Mouse (Mus musculus) monocyte, adult 5-6 weeks (primary cell): Measurements from ENCODE around the gene Fpr2. TPM values are rescaled to one million over a fixed set of nuclear protein-coding genes. Genes with fewer than 3 reads are reported as not detected.
A peak's percentile ranks its signal among the peaks of the same experiment; 100 is the strongest.
"Not testable (repeated sequence)": the region's sequence is repeated elsewhere in the genome, so short reads cannot be mapped to it uniquely, and the experiment has no call there.

Experiments
- ATAC-seq: fragments of 153-309, 156-312 bp; replicated peaks from 2 replicates; pipeline ENCODE4 v1.8.0; 2017; ENCODE audit warnings: mild to moderate bottlenecking; ENCODE audit not compliant: low TSS enrichment, insufficient number of reproducible peaks, severe bottlenecking, poor library complexity, low FRiP score
- total RNA-seq: library from RNA; stranded (forward); fragments of 200-1000, 200-491, 200-594 nt; gene quantifications from 3 replicates; pipeline ENCODE4 v1.2.3, GENCODE M21; 2017

Fpr2 gene
- total RNA-seq, result 29.1 to 53.2 TPM (median 41.4 TPM) in 3 replicates

- ATAC-seq, result no peak
These were observed at the start of gene Fpr2, which contains the start of gene Fpr3 for GRCm38 (mm10) chr17:17887774-17888248. Fpr2 (plus strand) TSS chr17:17887824. Fpr3 (plus strand) TSS chr17:17887852.

DNA sequence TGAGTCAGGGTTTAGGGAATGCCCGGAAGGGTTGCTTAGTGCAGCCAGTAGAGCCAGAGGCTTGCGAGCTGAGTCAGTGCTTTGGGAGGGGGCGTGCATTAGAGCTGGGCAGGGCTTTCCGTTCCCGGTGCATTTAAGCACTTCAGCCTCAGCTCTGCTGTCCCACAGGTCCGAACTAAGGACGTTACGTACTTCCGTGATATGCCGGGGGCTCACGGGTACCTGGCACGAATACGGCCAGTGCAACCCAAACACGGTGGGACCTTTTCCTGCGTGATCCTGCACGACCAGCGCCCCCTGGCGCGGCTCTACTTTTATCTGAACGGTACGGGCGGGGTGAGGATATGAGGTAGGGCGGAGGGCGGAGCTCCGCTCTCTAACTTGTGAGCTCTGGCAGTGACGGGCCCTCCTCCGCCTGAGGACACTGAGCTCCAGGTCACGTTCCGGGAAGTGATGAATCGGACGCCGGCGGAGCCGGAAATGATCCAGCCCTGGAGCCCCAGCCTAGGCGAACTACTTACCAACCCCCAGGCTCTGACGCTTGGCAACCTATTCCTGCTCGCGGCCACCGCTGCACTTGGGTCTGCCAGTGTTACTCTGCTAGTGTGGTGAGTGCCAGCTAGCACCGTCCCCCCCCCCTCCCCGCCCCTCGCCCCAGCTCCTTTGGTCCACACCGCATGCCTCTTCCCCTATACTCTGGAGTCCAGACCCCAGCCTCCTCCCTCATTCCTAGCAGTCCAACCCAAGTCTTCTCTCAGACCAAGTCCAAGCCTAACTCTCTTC lies 49.5 kb upstream of the Fpr2 start:
- ATAC-seq, result peak; percentile 93

DNA sequence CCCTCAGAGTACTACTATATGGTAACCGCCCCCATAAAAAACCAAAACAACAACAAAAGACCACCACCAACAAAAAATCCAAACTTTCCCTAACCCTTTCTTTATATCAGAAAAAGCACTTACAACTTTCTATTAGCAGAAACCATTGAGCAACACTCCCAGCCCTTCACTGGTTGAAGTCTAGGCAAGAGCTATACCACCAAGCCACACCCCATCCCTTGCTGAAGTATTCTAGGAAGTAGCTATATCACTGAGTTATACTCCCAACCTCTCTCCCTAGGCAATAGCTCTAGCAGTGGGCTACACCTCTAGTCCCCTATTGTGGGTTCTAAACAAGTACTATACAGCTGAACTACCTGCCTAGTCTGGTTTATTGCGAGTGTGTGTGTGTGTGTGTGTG lies 48.3 kb upstream of the Fpr2 start:
- ATAC-seq, result no peak

GRCm38 (mm10) chr17:17840796-17841195 lies 46.8 kb upstream of the Fpr2 start:
- no peak for ATAC-seq

DNA sequence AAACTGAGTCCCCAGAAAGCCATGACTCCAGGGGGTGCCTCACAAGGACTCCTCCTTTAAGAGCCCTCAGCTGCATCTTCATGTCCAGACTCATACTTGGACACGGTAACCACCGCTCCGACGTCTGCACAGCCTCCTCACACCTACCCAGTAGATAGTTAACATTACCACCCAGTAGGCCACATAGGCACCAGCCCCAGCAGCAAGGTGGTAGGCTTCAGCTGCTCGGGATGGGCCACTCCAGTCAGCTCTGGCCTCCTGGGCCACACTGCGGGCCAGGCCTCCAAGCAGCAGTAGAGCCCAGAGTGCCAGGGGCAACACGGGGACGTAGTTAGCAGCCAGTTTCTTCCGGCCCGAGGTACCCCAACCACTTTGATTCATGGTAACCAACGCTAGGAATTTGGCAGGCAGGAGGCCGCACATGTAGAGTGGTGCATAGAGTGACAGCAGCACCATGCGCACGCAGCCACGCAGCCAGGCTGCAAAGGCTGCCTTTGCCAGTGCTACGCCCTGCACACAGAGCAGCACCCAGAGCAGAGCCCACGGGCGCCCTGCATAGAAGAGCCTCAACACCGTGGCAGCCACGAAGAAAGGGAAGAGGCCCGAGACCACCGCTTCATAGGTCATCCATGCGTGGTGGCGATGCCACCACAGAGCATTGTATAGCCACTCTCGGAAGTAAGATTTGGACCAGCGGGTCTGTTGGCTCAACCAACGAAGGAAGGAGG lies 43.9 kb upstream of the Fpr2 start:
- ATAC-seq, result 0 out of 2 replicates have a peak, but pooled peaks have one; percentile 12

DNA sequence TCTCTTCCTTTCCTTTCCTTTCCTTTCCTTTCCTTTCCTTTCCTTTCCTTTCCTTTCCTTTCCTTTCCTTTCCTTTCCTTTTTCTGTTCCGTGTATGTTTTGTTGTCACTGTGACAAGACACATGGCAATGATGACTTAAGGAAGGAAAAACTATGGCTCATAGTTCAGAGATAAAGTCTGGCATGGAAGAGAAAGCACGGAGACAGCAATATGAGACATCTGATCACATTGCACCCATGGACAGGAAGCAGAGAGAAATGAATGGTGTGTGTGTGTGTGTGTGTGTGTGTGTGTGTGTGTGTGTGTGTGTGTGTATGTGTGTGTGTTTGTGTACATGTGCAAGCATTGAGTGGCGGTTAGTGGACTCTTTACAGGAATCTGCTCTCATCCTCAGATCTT lies 43.0 kb upstream of the Fpr2 start:
- not testable (repeated sequence) for ATAC-seq

DNA sequence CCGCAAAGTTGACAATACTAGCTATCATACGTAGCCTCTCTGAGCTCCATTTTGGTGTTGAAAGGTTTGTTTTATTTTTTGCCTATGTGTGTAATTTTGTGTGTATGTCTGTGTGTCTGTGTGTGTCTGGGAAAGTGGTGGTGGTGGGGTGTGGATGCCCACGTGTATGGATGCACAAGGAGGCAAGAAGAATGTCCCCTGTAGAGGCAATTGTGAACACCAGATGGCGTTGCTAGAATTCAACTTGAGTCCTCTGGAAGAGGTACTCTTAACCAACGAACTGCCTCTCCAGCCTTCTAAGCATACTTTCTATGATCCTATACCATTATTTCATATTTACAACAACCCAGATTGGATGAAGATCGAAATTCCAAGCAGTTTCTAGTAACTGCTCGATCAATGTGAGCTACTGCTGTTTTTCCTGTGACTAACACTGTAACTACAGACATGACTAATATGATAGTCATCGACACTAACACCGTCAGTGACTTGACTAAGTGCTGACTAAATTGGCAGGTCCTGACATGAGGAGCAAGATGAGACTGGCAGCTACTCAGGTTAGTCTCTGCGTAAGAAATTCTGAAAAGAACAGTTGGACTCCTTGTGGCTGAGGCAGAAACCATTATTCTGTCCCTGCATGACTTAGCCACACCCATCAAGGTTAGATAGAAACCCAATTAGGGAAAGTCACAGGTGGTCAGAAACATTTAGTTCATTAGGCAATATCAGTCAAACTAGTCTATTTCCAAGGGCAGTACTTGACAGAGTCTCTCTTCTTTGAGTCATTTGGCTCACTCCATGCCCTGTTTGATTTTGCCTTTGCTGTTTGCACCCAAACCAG lies 42.2 kb upstream of the Fpr2 start:
- no peak for ATAC-seq

DNA sequence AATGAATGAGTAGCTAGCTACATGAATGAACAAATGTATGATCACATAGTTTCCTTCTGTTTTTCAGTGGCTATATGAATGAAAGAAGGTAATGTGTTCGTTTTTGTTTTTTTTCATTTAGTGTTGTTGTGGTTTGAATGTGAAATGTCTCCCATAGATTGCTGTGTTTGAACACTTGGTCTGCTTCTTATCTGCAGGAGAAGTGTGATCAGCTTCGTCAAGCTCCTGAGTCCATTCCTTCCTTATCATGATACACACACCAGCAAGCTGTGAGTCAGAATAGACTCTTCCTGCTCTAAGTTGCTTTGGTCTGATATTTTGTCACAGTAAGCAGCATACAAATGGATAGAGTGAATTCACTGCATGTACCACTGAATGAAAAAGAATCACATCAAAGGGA lies 38.6 kb upstream of the Fpr2 start:
- ATAC-seq, result no peak

- no peak for ATAC-seq
These were observed 37.5 kb upstream of the Fpr2 start for GRCm38 (mm10) chr17:17849906-17850712.

GRCm38 (mm10) chr17:17855064-17855838 lies 32.4 kb upstream of the Fpr2 start, which contains the start of gene Has1:
Has1 (minus strand) TSS chr17:17855205.
- no peak for ATAC-seq

- ATAC-seq, result no peak
These were observed 31.0 kb upstream of the Fpr2 start for GRCm38 (mm10) chr17:17856612-17857011.

DNA sequence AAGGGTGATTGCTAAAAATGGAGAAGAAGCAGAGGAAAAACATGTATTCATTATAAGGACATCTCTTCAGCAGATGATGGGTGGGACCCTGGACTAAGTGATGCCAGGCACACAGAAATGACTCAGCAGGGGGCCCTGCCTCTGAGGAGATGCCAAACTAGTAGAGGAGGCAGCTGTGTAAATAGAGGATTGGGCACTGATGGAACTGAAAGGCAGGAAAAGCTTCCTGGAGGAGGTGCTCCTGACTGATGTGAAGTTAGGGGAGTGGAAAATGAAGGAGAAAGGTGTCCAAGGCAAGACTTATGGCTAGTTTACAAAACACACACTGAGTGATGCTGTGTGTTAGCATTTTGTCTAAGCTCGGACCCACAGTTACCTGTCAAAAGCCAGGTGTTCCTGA lies 30.2 kb upstream of the Fpr2 start:
- no peak for ATAC-seq

DNA sequence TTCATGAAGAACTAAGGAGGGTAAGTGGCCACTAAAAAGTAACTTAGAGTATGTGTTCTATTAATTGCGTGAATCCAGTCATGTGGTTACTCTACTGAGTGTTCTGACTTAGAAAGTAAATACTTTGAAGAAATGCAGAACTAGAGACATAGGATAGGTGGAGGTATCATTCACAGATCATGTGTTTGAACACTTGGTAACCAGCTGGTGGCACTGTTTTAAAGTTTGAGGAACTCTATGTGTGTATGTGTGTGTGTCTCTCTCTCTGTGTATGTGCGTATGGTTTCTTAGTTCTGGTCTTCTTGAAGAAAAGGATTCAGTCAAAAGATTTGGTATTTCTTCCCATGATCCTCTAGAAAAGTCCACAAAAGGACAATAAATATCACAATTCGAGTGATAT lies 27.5 kb upstream of the Fpr2 start:
- ATAC-seq, result peak; percentile 51; the same call in 1 of the 2 replicates

DNA sequence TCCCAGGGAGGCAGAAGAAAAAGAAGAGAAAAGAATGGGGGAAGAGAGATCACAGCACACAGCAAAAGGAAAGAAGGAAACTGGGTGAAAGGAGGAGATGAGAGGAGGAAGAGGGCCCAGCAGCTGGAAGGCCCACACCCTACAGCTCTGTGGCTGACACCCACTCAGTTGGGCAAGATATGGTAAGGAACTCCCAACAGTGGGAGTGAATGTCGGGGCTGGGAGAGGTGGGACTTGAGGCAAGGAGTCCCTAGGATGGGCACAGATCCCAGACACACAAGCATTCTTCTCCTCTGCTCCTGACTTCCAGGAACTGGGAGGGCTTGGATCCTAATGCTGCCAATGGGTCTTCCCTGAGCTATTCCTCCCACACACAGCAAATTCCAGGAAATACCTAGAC lies 25.3 kb upstream of the Fpr2 start:
- no peak for ATAC-seq

- ATAC-seq, result peak; percentile 82
These were observed 22.5 kb upstream of the Fpr2 start for GRCm38 (mm10) chr17:17865168-17865567.

GRCm38 (mm10) chr17:17866801-17867469 lies 20.7 kb upstream of the Fpr2 start:
- no peak for ATAC-seq
